Mouse (Mus musculus): ENCODE measurements around the gene Them5. TPM values are rescaled to one million over a fixed set of nuclear protein-coding genes. Genes with fewer than 3 reads are reported as not detected.

Gene Them5
- polyA plus RNA-seq, 1 experiment: not detected

- Histone ChIP-seq H3ac (ENCODE audit: control insufficient read depth, insufficient read length, low read depth) (no peak overlapping the region), H3K4me3 (ENCODE audit: insufficient read depth, poor library complexity, severe bottlenecking) (no peak overlapping the region), H3K36me3 (ENCODE audit: control insufficient read depth, insufficient read depth) (no peaks in the 10 kb centered on the region), H3K79me2 (ENCODE audit: control insufficient read depth, insufficient read depth) (no peaks in the 10 kb centered on the region), H3K79me3 (ENCODE audit: low read depth) (no peaks in the 10 kb centered on the region), H3K27me3 (ENCODE audit: control insufficient read depth, insufficient read depth, insufficient read length) (no peaks in the 10 kb centered on the region)
- no peak for TF ChIP-seq USF1 (IDR thresholded peaks at IDR 0.05; ENCODE audit: low read depth)
- TF ChIP-seq MYOG (IDR thresholded peaks at IDR 0.05; ENCODE audit: control insufficient read depth, extremely low read depth, insufficient read length): no peak
- TF ChIP-seq FOSL1 (IDR thresholded peaks at IDR 0.05; ENCODE audit: insufficient read depth, low read length, poor library complexity, severe bottlenecking): no peak
- TF ChIP-seq MYOD1 (IDR thresholded peaks at IDR 0.05; ENCODE audit: control insufficient read depth, insufficient read length, low read depth): no peak
- TF ChIP-seq CEBPB (IDR thresholded peaks at IDR 0.05; ENCODE audit: low read depth): no peak
- TF ChIP-seq MAX (IDR thresholded peaks at IDR 0.05): no peak
- TF ChIP-seq CTCF (IDR thresholded peaks at IDR 0.05; ENCODE audit: control insufficient read depth, insufficient read depth, insufficient read length): no peak
These were observed 29.7 kb downstream of the Them5 start for GRCm38 (mm10) chr3:94371637-94372036.

GRCm38 (mm10) chr3:94372038-94372437 is 30.1 kb downstream of the Them5 start:
- Histone ChIP-seq H3ac (ENCODE audit: control insufficient read depth, insufficient read length, low read depth) (no peak overlapping the region), H3K4me3 (ENCODE audit: insufficient read depth, poor library complexity, severe bottlenecking) (no peak overlapping the region), H3K36me3 (ENCODE audit: control insufficient read depth, insufficient read depth) (no peaks in the 10 kb centered on the region), H3K79me3 (ENCODE audit: low read depth) (no peaks in the 10 kb centered on the region), H3K27me3 (ENCODE audit: control insufficient read depth, insufficient read depth, insufficient read length) (no peaks in the 10 kb centered on the region), H3K79me2 (ENCODE audit: control insufficient read depth, insufficient read depth) (no peaks in the 10 kb centered on the region)
- no peak for TF ChIP-seq MAX (IDR thresholded peaks at IDR 0.05)
- no peak for TF ChIP-seq MYOG (IDR thresholded peaks at IDR 0.05; ENCODE audit: control insufficient read depth, extremely low read depth, insufficient read length)
- TF ChIP-seq CTCF (IDR thresholded peaks at IDR 0.05; ENCODE audit: control insufficient read depth, insufficient read depth, insufficient read length): no peak
- no peak for TF ChIP-seq FOSL1 (IDR thresholded peaks at IDR 0.05; ENCODE audit: insufficient read depth, low read length, poor library complexity, severe bottlenecking)
- TF ChIP-seq MYOD1 (IDR thresholded peaks at IDR 0.05; ENCODE audit: control insufficient read depth, insufficient read length, low read depth): no peak
- TF ChIP-seq CEBPB (IDR thresholded peaks at IDR 0.05; ENCODE audit: low read depth): no peak
- TF ChIP-seq USF1 (IDR thresholded peaks at IDR 0.05; ENCODE audit: low read depth): no peak

- Histone ChIP-seq H3K79me3 (ENCODE audit: low read depth) (no peaks in the 10 kb centered on the region), H3K4me3 (ENCODE audit: insufficient read depth, poor library complexity, severe bottlenecking) (no peak within 1 kb of the TSS), H3K36me3 (ENCODE audit: control insufficient read depth, insufficient read depth) (no peaks in the 10 kb centered on the region), H3K79me2 (ENCODE audit: control insufficient read depth, insufficient read depth) (no peaks in the 10 kb centered on the region), H3K27me3 (ENCODE audit: control insufficient read depth, insufficient read depth, insufficient read length) (no peaks in the 10 kb centered on the region), H3ac (ENCODE audit: control insufficient read depth, insufficient read length, low read depth) (no peak within 1 kb of the TSS)
- TF ChIP-seq MYOG (IDR thresholded peaks at IDR 0.05; ENCODE audit: control insufficient read depth, extremely low read depth, insufficient read length) (no peak), MAX (IDR thresholded peaks at IDR 0.05) (no peak), MYOD1 (IDR thresholded peaks at IDR 0.05; ENCODE audit: control insufficient read depth, insufficient read length, low read depth) (no peak), CEBPB (IDR thresholded peaks at IDR 0.05; ENCODE audit: low read depth) (no peak), USF1 (IDR thresholded peaks at IDR 0.05; ENCODE audit: low read depth) (no peak), FOSL1 (IDR thresholded peaks at IDR 0.05; ENCODE audit: insufficient read depth, low read length, poor library complexity, severe bottlenecking) (no peak), CTCF (IDR thresholded peaks at IDR 0.05; ENCODE audit: control insufficient read depth, insufficient read depth, insufficient read length) (no peak)
These were observed 30.7 kb downstream of the Them5 start, which contains the start of gene Rorc for GRCm38 (mm10) chr3:94372641-94373040. Rorc (plus strand) TSS chr3:94372794.

GRCm38 (mm10) chr3:94373090-94373489 is 31.2 kb downstream of the Them5 start:
- Histone ChIP-seq H3K79me2 (ENCODE audit: control insufficient read depth, insufficient read depth) (no peaks in the 10 kb centered on the region), H3K79me3 (ENCODE audit: low read depth) (no peaks in the 10 kb centered on the region), H3ac (ENCODE audit: control insufficient read depth, insufficient read length, low read depth) (no peak overlapping the region), H3K36me3 (ENCODE audit: control insufficient read depth, insufficient read depth) (no peaks in the 10 kb centered on the region), H3K27me3 (ENCODE audit: control insufficient read depth, insufficient read depth, insufficient read length) (no peaks in the 10 kb centered on the region), H3K4me3 (ENCODE audit: insufficient read depth, poor library complexity, severe bottlenecking) (no peak overlapping the region)
- TF ChIP-seq MAX (IDR thresholded peaks at IDR 0.05): no peak
- TF ChIP-seq CEBPB (IDR thresholded peaks at IDR 0.05; ENCODE audit: low read depth): no peak
- no peak for TF ChIP-seq USF1 (IDR thresholded peaks at IDR 0.05; ENCODE audit: low read depth)
- TF ChIP-seq MYOG (IDR thresholded peaks at IDR 0.05; ENCODE audit: control insufficient read depth, extremely low read depth, insufficient read length): no peak
- TF ChIP-seq CTCF (IDR thresholded peaks at IDR 0.05; ENCODE audit: control insufficient read depth, insufficient read depth, insufficient read length): no peak
- no peak for TF ChIP-seq FOSL1 (IDR thresholded peaks at IDR 0.05; ENCODE audit: insufficient read depth, low read length, poor library complexity, severe bottlenecking)
- no peak for TF ChIP-seq MYOD1 (IDR thresholded peaks at IDR 0.05; ENCODE audit: control insufficient read depth, insufficient read length, low read depth)

- no peak for TF ChIP-seq FOSL1 (IDR thresholded peaks at IDR 0.05; ENCODE audit: insufficient read depth, low read length, poor library complexity, severe bottlenecking)
- TF ChIP-seq CTCF (IDR thresholded peaks at IDR 0.05; ENCODE audit: control insufficient read depth, insufficient read depth, insufficient read length): no peak
- TF ChIP-seq USF1 (IDR thresholded peaks at IDR 0.05; ENCODE audit: low read depth): no peak
- no peak for TF ChIP-seq MYOD1 (IDR thresholded peaks at IDR 0.05; ENCODE audit: control insufficient read depth, insufficient read length, low read depth)
- no peak for TF ChIP-seq MAX (IDR thresholded peaks at IDR 0.05)
- TF ChIP-seq MYOG (IDR thresholded peaks at IDR 0.05; ENCODE audit: control insufficient read depth, extremely low read depth, insufficient read length): no peak
- no peak for TF ChIP-seq CEBPB (IDR thresholded peaks at IDR 0.05; ENCODE audit: low read depth)
- Histone ChIP-seq H3K36me3 (ENCODE audit: control insufficient read depth, insufficient read depth) (no peaks in the 10 kb centered on the region), H3K27me3 (ENCODE audit: control insufficient read depth, insufficient read depth, insufficient read length) (no peaks in the 10 kb centered on the region), H3ac (ENCODE audit: control insufficient read depth, insufficient read length, low read depth) (no peak overlapping the region), H3K79me3 (ENCODE audit: low read depth) (no peaks in the 10 kb centered on the region), H3K4me3 (ENCODE audit: insufficient read depth, poor library complexity, severe bottlenecking) (no peak overlapping the region), H3K79me2 (ENCODE audit: control insufficient read depth, insufficient read depth) (no peaks in the 10 kb centered on the region)
These were observed 31.7 kb downstream of the Them5 start for GRCm38 (mm10) chr3:94373597-94374011.

GRCm38 (mm10) chr3:94374636-94375035 is 32.7 kb downstream of the Them5 start:
- H3K79me2 ChIP-seq (ENCODE audit: control insufficient read depth, insufficient read depth): no peaks in the 10 kb centered on the region
- no peaks in the 10 kb centered on the region for H3K36me3 ChIP-seq (ENCODE audit: control insufficient read depth, insufficient read depth)
- H3K27me3 ChIP-seq (ENCODE audit: control insufficient read depth, insufficient read depth, insufficient read length): no peaks in the 10 kb centered on the region
- no peaks in the 10 kb centered on the region for H3K79me3 ChIP-seq (ENCODE audit: low read depth)
- no peak for TF ChIP-seq CTCF (IDR thresholded peaks at IDR 0.05; ENCODE audit: control insufficient read depth, insufficient read depth, insufficient read length)
- TF ChIP-seq MYOD1 (IDR thresholded peaks at IDR 0.05; ENCODE audit: control insufficient read depth, insufficient read length, low read depth): no peak
- TF ChIP-seq MYOG (IDR thresholded peaks at IDR 0.05; ENCODE audit: control insufficient read depth, extremely low read depth, insufficient read length): no peak
- no peak for TF ChIP-seq MAX (IDR thresholded peaks at IDR 0.05)
- no peak for TF ChIP-seq USF1 (IDR thresholded peaks at IDR 0.05; ENCODE audit: low read depth)
- TF ChIP-seq FOSL1 (IDR thresholded peaks at IDR 0.05; ENCODE audit: insufficient read depth, low read length, poor library complexity, severe bottlenecking): no peak
- TF ChIP-seq CEBPB (IDR thresholded peaks at IDR 0.05; ENCODE audit: low read depth): no peak
- H3K4me3 ChIP-seq (ENCODE audit: insufficient read depth, poor library complexity, severe bottlenecking): no peak overlapping the region
- no peak overlapping the region for H3ac ChIP-seq (ENCODE audit: control insufficient read depth, insufficient read length, low read depth)

Measured in C2C12 (cell line).